Mouse (Mus musculus): ENCODE results near the gene Gm136.
"Not testable (repeated sequence)": the region's sequence is repeated elsewhere in the genome, so short reads cannot be mapped to it uniquely, and the experiment has no call there.

Gm136 gene

GRCm38 (mm10) chr4:34756163-34756562 lies at the start of gene Gm136:
Gm136 (minus strand) TSS chr4:34756263.
- in situ Hi-C loops (cut with MboI, MseI) = no loop called here

- in situ Hi-C loops (cut with MboI, MseI) = no loop called here
These were observed 45.3 kb upstream of the Gm136 start for GRCm38 (mm10) chr4:34801166-34802034.

DNA sequence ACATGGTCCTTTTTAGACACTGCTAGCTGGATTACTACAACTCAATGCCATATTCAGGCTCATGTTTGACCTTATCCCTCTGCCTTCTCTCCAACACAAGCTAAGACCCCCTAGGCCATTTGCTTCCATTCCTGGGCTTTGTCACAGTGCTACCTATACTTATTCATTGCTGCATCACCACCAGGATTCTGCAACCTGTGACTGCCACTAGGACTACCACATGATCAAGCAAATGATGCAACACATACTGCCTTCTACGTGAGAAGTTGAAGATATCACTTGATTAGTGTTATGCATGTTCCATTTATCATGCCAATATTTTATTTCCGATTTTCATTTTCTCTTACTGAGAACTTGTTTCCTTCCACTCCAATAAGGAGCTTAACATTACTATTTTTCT lies 41.9 kb upstream of the Gm136 start:
- in situ Hi-C loops (cut with MboI, MseI) = no loop called here

DNA sequence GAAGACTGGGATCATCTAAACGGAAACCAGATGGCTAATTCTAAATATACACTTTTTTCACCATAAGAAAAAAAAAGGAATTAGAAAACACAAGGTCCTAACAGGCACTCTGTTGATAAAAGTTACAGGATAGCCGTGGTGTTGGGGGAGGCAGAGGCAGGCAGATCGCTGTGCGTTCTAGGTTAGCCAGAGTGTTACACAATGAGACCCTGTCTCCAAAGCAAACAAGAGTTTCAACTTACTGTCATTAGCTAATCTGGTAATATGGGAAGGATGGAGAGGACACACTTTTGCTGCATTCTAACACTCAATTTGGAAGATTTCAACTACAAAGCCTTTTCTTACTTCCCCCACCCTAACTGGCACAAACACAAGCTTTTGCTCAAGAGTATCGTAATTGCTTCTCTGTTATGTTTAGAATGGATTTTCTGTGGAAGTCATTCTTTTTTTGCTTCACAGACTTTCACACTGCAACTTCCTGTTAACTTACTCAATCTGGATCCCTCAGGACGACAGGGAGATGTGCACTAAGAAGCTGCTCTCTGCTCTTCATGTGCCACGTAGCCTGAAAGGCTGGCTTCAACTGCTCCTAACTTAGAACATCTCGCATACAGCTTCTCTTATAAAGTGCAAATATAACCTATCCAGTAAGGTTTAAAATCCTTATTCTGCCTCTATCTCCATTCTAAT lies 41.4 kb upstream of the Gm136 start:
- in situ Hi-C loops (cut with MboI, MseI) = no loop called here

GRCm38 (mm10) chr4:34796294-34796693 lies 40.2 kb upstream of the Gm136 start:
- in situ Hi-C loops (cut with MboI, MseI) = no loop called here

DNA sequence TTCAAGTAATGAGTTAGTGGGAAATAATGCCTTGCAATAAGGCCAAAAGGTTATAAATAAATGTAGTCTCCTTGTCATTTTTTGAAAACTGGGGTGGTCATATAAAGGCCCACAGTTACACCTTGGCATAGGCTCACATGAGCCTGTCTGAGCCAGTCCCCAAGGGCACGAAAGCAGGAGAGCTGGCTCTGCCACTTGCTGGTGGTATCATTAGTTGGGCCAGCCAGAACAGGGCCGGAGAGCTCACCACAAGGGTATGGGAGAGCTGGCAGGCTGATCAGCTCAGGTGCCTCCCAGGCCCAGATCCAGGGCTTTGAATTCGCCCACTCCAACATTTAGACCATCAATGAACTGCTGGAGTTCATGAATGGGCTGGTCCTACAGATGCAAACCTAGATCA lies 30.4 kb upstream of the Gm136 start:
- in situ Hi-C loops (cut with MboI, MseI) = no loop called here

GRCm38 (mm10) chr4:34785646-34786045 lies 29.6 kb upstream of the Gm136 start:
- in situ Hi-C loops (cut with MboI, MseI) = no loop called here

DNA sequence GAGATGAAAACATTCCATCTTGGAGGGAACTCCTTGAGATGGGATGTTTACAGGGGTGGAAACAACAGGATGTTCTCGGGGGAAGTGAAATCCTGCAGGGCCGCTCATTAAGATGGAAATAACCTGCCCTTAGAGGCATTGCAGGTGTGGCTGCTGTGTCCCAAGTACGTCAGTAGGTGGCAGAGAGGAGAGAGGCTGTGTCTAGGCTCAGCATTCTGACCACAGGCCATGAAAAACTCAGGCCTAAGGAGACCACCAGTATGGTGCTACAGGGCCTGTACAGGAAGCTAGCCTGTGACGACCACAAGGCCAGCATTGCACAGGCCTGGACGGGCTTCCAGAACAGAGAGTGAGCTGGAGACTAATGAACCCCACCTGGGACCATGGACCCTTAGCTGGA lies 28.8 kb upstream of the Gm136 start:
- in situ Hi-C loops (cut with MboI, MseI) = no loop called here

GRCm38 (mm10) chr4:34782730-34783129 lies 26.7 kb upstream of the Gm136 start:
- in situ Hi-C loops (cut with MboI, MseI) = no loop called here

DNA sequence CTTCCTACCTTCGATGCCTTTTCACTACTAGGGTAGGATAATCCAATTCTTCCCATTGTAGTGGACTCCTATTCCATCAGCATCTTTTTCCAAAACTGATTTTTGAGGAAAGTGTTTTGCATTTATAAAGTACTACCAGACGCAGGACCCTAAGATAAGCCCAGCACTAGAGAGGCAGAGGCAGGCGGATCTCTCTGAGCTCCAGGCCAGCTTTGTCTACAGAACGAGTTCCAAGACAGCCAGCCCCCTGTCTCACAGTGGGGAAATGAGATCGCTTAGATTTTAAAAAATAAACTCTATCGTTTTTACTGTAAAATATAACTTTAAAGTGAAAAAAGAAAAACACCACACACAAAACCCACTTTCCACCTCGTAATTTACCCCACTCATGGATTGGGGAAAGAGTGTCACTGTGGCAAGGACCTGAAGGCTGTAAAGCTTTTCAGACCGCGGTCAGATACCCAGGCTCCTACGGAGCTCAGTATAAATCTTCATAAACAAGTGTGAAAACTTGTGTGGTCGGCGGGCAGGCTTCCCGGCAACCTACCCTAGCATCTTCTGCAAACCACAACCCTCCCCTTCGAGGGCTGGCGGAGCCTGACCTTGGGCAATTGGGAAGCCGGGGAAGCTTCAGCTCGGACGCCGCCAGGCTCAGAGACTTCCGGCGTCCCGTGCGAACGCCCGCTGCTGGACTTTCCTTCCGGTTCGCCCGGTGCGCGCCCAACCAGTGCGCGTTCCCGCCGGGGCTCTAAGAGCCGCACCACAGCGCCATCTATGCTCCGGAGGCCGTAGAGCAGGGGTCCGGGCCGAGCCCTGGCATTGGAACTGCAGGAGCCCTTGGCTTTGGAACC lies 21.8 kb upstream of the Gm136 start, which contains the start of gene Smim8:
Gene Smim8, minus strand, starts transcription at position 747 of the 851 bp plus-strand sequence.
- in situ Hi-C loops (cut with MboI, MseI) = no loop called here

DNA sequence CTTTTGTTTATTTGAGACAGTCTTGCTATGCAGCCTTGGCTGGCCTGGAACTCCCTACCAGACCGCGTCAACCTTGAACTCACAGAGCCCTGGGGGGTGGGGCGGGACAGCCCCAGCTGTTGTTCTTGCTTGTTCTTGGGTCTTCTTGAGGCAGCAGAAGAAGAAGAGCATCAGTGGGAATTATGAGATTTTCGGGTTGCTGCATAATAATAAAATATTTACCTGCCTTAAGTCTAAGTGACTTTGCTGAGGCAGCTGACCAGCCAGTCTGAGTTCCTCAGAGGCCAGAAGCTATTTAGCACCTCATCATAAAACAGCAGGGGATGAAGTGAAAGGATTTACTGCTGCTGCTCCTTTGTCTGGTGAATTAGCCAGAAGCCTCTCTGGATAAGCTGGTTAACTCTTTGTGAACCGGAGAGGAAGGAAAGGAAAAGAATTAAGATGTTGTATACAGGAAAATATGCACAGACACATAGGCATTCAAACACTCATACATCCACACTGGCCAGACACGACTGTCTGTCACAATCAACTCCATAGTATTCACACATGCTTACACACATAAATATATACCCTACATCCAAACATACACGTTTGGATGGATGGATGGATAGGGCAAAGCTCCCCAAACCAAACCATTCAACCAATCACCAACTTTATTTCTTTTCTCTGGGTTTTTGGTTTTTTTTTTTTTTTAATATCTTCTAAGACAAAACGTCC lies 15.7 kb upstream of the Gm136 start:
- in situ Hi-C loops (cut with MboI, MseI) = no loop called here

DNA sequence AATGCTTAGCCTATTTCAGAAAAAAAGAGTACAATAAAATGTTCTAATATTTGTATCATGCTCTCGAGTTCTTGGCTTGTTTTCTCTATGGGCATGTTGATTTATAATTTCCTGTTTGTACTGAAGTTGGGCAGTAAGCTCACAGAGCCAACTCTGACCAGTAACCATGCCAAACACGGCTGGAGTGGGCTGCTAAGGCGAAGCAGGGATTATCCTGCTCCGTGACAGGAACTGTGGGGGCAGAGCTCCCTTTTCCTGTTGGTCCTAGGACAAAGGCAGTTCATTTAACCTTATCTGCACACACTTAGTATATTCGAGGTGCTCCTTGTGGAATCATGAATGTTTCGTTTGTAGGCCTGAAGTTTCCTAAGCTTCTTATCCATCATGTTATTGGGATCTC lies 6.8 kb downstream of the Gm136 start:
- in situ Hi-C loops (cut with MboI, MseI) = no loop called here

- in situ Hi-C loops (cut with MboI, MseI) = no loop called here
These were observed 21.6 kb downstream of the Gm136 start for GRCm38 (mm10) chr4:34734461-34734860.

GRCm38 (mm10) chr4:34733415-34733814 lies 22.6 kb downstream of the Gm136 start:
- in situ Hi-C loops (cut with MboI, MseI) = not testable (repeated sequence)

DNA sequence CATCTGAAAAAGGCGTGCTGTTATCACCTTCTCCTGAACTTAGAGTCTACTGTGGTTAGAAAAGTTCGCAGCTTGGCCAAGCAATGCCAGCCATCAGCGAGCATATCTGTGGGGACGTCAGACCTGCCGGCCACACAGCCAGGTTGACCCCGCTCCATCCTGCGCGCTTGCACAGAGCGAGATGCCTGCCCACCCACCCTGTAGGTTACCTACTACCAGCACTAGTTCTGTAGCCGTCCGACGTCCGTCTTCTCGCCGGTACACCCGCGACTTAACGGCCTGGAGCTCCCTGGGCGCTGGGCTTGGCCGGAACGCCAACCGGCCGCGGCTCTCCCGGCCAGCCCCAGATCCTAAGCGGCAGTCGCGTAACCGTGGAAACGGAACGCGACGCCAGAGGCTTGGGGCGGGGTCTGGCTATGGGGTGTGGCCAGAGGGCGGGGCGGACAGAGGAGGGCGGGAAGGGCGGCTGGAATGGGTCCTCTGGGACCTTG lies 26.2 kb downstream of the Gm136 start, which contains the start of gene Cfap206:
Gene Cfap206, minus strand, starts transcription at position 356 of the 491 bp plus-strand sequence.
- in situ Hi-C loops (cut with MboI, MseI) = loop anchor here (10.0 kb wide), 1 partner anchor 1505 kb away; no protein-coding TSS in a partner anchor

- in situ Hi-C loops (cut with MboI, MseI) = loop anchor here (10.0 kb wide), 1 partner anchor 1501 kb away; no protein-coding TSS in a partner anchor
These were observed 30.4 kb downstream of the Gm136 start for GRCm38 (mm10) chr4:34725710-34726109.

DNA sequence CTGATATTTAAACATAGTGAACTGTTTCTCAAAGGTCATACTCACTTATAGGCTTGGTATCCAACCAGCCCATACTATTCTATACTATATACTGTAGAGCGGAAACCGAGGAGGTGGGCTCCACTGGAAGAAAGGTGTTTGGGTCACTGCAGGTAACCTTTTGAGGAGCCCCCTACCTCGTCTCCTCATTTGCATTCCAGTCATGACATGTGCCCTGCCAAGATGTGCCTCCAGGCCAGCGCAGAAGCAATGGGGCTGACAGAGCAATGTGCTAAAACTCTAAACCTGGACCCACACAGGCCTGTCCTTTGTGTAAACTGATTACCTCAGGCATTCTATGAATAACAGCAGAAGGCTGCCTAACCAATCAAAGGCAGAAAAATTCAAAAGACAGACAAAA lies 31.8 kb downstream of the Gm136 start:
- in situ Hi-C loops (cut with MboI, MseI) = loop anchor here (10.0 kb wide), 1 partner anchor 1500 kb away; no protein-coding TSS in a partner anchor

DNA sequence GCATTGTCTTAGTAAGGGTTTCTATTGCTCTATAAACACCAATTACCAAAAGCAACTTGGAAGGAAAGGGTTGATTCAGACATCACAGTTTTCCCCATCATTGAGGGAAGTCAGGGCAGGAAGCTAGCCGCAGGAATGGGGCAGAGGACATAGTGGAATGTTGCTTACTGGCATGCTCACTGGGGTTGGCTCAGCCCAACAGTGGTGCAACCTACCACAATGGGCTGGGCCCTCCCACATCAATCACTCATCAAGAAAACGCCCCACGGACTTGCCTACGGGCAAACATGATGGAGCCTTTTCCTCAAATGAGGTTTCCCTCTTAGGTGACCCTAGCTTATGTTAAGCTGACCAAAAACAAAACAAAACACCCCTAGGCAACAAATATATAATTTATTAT lies 32.9 kb downstream of the Gm136 start:
- in situ Hi-C loops (cut with MboI, MseI) = loop anchor here (10.0 kb wide), 1 partner anchor 1498 kb away; no protein-coding TSS in a partner anchor

DNA sequence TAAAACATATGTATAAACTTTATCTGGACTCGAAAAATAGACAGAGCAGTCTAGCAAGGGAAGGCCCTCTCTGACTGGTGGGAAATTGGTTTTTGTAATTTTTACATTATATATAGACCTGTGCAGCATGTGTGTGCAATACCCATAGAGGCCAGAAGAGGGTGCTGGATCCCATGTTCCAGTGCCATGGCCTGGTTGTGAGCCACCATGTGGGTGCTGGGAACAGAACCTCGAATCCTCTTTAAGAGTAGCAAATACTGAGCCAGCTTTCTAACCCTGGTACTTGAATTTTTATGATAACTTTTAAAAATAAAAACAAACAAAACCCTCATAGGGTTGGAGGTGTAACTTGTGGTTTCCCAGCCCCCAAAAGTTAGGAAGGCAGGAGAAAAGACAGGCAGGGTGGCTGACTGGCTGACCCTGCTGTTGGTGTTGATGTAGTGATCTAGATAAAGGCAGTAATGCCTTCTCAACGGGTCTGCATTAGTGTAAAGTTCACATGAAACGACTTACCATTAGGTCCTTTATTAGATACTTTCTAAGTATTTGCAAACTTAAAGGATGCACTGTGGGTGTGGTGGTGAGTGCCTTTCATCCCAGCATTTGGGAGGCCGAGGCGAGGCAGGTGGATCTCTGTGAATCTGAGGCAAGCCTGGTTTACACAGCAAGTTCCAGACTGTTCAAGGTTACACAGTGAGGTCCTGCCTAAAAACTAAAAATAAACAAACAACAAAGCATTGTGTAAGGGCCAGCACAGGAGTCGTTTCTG lies 35.8 kb downstream of the Gm136 start:
- in situ Hi-C loops (cut with MboI, MseI) = loop anchor here (10.0 kb wide), 1 partner anchor 1496 kb away; no protein-coding TSS in a partner anchor

GRCm38 (mm10) chr4:34719421-34719820 lies 36.6 kb downstream of the Gm136 start:
- in situ Hi-C loops (cut with MboI, MseI) = loop anchor here (10.0 kb wide), 1 partner anchor 215 kb away; no protein-coding TSS in a partner anchor
